Mouse (Mus musculus) CD4-positive, CD25-positive, alpha-beta regulatory T cell, adult 4 months (primary cell): ENCODE measurements around the gene Igtp. TPM values are rescaled to one million over a fixed set of nuclear protein-coding genes. Genes with fewer than 3 reads are reported as not detected.
"Not testable (repeated sequence)": the region's sequence is repeated elsewhere in the genome, so short reads cannot be mapped to it uniquely, and the experiment has no call there.

Experiments used
- ATAC-seq: one replicate; pipeline ENCODE4 v1.8.0; 2017
- polyA plus RNA-seq, 2 experiments: library from polyadenylated mRNA; unstranded; fragments of 100-300 nt; shearing (Covaris generic); gene quantifications; one replicate each; pipeline ENCODE4 v1.2.1; 2017

Igtp gene
- polyA plus RNA-seq, 2 experiments from 2014 or later = 433 to 495 TPM

GRCm38 (mm10) chr11:58213673-58214342, 14.5 kb downstream of the Igtp start:
- no peak for ATAC-seq

GRCm38 (mm10) chr11:58214391-58215048, 15.2 kb downstream of the Igtp start:
- peak; percentile 70 for ATAC-seq

GRCm38 (mm10) chr11:58215049-58215430, 15.7 kb downstream of the Igtp start:
- peak; percentile 2 for ATAC-seq

- ATAC-seq = no peak
Measured at GRCm38 (mm10) chr11:58215814-58216213, 16.5 kb downstream of the Igtp start.

GRCm38 (mm10) chr11:58216823-58217222, 17.5 kb downstream of the Igtp start:
- ATAC-seq = peak; percentile 16

GRCm38 (mm10) chr11:58223751-58224150, 24.4 kb downstream of the Igtp start:
- ATAC-seq = no peak

- ATAC-seq = peak; percentile 75
Measured at GRCm38 (mm10) chr11:58224313-58224712, 25.0 kb downstream of the Igtp start.

- ATAC-seq = not testable (repeated sequence)
Measured at GRCm38 (mm10) chr11:58224872-58225271, 25.5 kb downstream of the Igtp start.

GRCm38 (mm10) chr11:58225655-58226054, 26.3 kb downstream of the Igtp start:
- peak; percentile 75 for ATAC-seq

GRCm38 (mm10) chr11:58226425-58226824, 27.1 kb downstream of the Igtp start:
- no peak for ATAC-seq

GRCm38 (mm10) chr11:58228021-58228420, 28.7 kb downstream of the Igtp start:
- not testable (repeated sequence) for ATAC-seq

- ATAC-seq = no peak
Measured at GRCm38 (mm10) chr11:58230396-58230910, 31.1 kb downstream of the Igtp start.

- no peak for ATAC-seq
Measured at GRCm38 (mm10) chr11:58231156-58231555, 31.8 kb downstream of the Igtp start.

GRCm38 (mm10) chr11:58234551-58234950, 35.2 kb downstream of the Igtp start:
- not testable (repeated sequence) for ATAC-seq

GRCm38 (mm10) chr11:58235152-58235551, 35.8 kb downstream of the Igtp start:
- ATAC-seq = peak; percentile 74

GRCm38 (mm10) chr11:58238840-58239791, 39.8 kb downstream of the Igtp start:
- peak; percentile 74 for ATAC-seq

- no peak for ATAC-seq
Measured at GRCm38 (mm10) chr11:58247294-58247693, 47.9 kb downstream of the Igtp start.

- no peak for ATAC-seq
Measured at GRCm38 (mm10) chr11:58249203-58249981, 50.0 kb downstream of the Igtp start.

GRCm38 (mm10) chr11:58250550-58250949, 51.2 kb downstream of the Igtp start:
- ATAC-seq = no peak

- ATAC-seq = no peak
Measured at GRCm38 (mm10) chr11:58254411-58254810, 55.1 kb downstream of the Igtp start.
